Mouse (Mus musculus) heart, embryonic 10.5 days (tissue): ENCODE measurements around the gene Gm13277. TPM values are rescaled to one million over a fixed set of nuclear protein-coding genes. Genes with fewer than 3 reads are reported as not detected.
"Not testable (repeated sequence)": the region's sequence is repeated elsewhere in the genome, so short reads cannot be mapped to it uniquely, and the experiment has no call there.

Experiments used
- DNase-seq: peaks from one replicate; pipeline ENCODE4 v3.0.0-alpha.2; 2017; ENCODE audit warnings: low spot score
- H3K27ac ChIP-seq: fragments of 300-500 bp; sonication (generic); 2 replicates; pipeline ENCODE4 v1.5.1; 2016; ENCODE audit warnings: mild to moderate bottlenecking
- H3K27me3 ChIP-seq: fragments of 300-500 bp; sonication (generic); 2 replicates; pipeline ENCODE4 v1.6.1; 2016; ENCODE audit warnings: mild to moderate bottlenecking; ENCODE audit not compliant: poor library complexity, insufficient read depth, severe bottlenecking
- H3K36me3 ChIP-seq: fragments of 300-500 bp; sonication (generic); 2 replicates; pipeline ENCODE4 v1.6.1; 2016; ENCODE audit warnings: mild to moderate bottlenecking, moderate library complexity
- H3K4me1 ChIP-seq: fragments of 300-500 bp; sonication (generic); 2 replicates; pipeline ENCODE4 v1.6.1; 2016; ENCODE audit warnings: mild to moderate bottlenecking
- H3K4me3 ChIP-seq: fragments of 300-500 bp; sonication (generic); 2 replicates; pipeline ENCODE4 v1.5.1; 2016; ENCODE audit warnings: mild to moderate bottlenecking, moderate library complexity
- H3K9me3 ChIP-seq: fragments of 300-500 bp; sonication (generic); 2 replicates; pipeline ENCODE4 v1.6.1; 2016; ENCODE audit warnings: mild to moderate bottlenecking, moderate library complexity
- WGBS: fragments of 180-500 bp; shearing (Covaris S2); methylation state at CpG from one replicate; pipeline ENCODE4 v1.1.7; 2016; 5-methylcytosine and 5-hydroxymethylcytosine counted together
- polyA plus RNA-seq: library from polyadenylated mRNA; unstranded; fragments of >200 nt; fragmentation: Nextera tagmentation; extraction: Ambion mirVana; gene quantifications from 2 replicates; pipeline ENCODE4 v1.2.1, GENCODE M21; 2016

Gm13277 gene
- polyA plus RNA-seq, 1 experiment from 2014 or later = not detected

GRCm38 (mm10) chr4:88802954-88803353 lies 14.5 kb downstream of the Gm13277 start, which contains the start of gene Gm13287:
Gm13287 (plus strand) TSS chr4:88803254.
- not testable (repeated sequence) for H3K4me1 ChIP-seq
- WGBS = no CpG with 5 or more reads among the region's 29 CpGs

GRCm38 (mm10) chr4:88805231-88805630 lies 16.8 kb downstream of the Gm13277 start, which contains the start of gene Gm13288:
Gm13288 (plus strand) TSS chr4:88805531.
- H3K27me3 ChIP-seq, H3K27ac ChIP-seq, H3K4me1 ChIP-seq, H3K9me3 ChIP-seq, DNase-seq, H3K36me3 ChIP-seq: not testable (repeated sequence)
- no CpG with 5 or more reads among the region's 8 CpGs for WGBS
- peak within 1 kb of the TSS; percentile 33; the same call in 1 of the 2 replicates for H3K4me3 ChIP-seq

More at GRCm38 (mm10) chr4:88802954-88803353, 14.5 kb downstream of the Gm13277 start, which contains the start of gene Gm13287:
- not testable (repeated sequence) for H3K36me3 ChIP-seq, H3K27ac ChIP-seq, H3K4me3 ChIP-seq, H3K27me3 ChIP-seq, H3K9me3 ChIP-seq, DNase-seq

GRCm38 (mm10) chr4:88805761-88806160 lies 17.3 kb downstream of the Gm13277 start:
- 0% methylated on average over 17 of the region's 34 CpGs for WGBS
- not testable (repeated sequence) for H3K36me3 ChIP-seq, H3K27ac ChIP-seq, H3K27me3 ChIP-seq, DNase-seq, H3K9me3 ChIP-seq, H3K4me1 ChIP-seq
- H3K4me3 ChIP-seq = peak overlapping the region; percentile 33; the same call in 1 of the 2 replicates

DNA sequence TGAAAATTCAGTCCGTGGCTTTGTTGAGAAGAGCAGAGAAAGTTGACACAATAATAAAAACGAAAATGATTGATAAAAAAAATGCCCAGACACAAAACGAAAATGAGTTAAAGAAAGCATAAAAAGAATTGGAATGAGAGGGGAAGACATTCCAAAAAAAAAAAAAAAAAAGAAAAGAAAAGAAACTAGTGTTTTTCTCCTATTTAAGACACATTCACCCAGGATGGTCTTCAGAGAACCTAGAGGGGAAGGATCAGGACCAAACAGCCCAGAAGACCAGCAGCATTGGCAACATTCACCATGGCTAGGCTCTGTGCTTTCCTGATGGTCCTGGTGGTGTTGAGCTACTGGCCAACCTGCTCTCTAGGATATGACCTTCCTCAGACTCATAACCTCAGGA lies 27.5 kb downstream of the Gm13277 start, which contains the start of gene Ifna7:
TSS of gene Ifna7 (plus strand) at position 301 of the 400 bp plus-strand sequence.
- H3K27me3 ChIP-seq = no peaks in the 10 kb centered on the region
- H3K36me3 ChIP-seq = no peaks in the 10 kb centered on the region
- no peaks in the 10 kb centered on the region for H3K9me3 ChIP-seq
- no peaks in the 10 kb centered on the region for H3K4me1 ChIP-seq
- 58% methylated on average over 3 of the region's 3 CpGs for WGBS
- H3K4me3 ChIP-seq = no peak within 1 kb of the TSS
- H3K27ac ChIP-seq = no peak within 1 kb of the TSS
- DNase-seq = no peak

DNA sequence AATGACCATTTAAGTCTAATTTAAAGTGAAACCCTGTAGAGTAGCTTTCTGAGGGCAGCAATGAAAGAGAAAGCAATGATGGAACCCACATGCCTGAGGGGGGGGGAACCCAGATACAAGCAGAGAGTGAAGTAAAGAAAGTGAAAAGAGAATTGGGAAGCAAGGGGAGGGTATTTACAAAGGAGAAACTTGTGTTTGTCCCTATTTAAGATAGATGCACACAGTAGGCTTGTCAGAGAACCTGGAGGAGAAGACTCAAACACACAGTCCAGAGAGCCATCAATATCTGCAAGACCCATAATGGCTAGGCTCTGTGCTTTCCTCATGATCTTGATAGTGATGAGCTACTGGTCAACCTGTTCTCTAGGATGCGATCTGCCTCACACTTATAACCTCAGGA lies 31.2 kb downstream of the Gm13277 start, which contains the start of gene Ifna11:
TSS of gene Ifna11 (plus strand) at position 301 of the 400 bp plus-strand sequence.
- Histone ChIP-seq H3K27me3 (no peaks in the 10 kb centered on the region), H3K27ac (no peak within 1 kb of the TSS), H3K4me1 (no peaks in the 10 kb centered on the region), H3K36me3 (no peaks in the 10 kb centered on the region), H3K4me3 (no peak within 1 kb of the TSS), H3K9me3 (no peaks in the 10 kb centered on the region)
- no peak for DNase-seq
- 64% methylated on average over 1 of the region's 1 CpGs for WGBS

DNA sequence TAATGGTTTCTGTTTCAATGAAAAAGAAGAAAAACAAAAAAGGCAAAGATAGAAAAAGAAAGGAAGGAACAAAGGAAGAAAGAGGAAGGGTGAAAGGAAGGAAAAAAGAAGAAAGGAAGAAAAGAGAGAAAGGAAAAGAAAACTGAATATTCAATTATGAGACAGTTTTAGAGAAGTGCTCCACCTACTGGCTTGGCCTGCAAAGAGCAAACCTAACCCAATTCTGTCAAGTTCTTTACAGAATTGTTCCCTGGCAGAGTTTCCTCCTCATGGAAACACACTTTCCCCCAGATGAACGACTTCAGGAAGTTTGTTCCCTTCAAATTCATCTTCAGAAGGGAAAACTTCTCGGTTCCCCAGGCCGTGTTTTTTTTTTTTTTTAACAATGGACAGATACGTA lies 34.6 kb downstream of the Gm13277 start:
- no peak overlapping the region for H3K27ac ChIP-seq
- H3K4me1 ChIP-seq = no peaks in the 10 kb centered on the region
- H3K36me3 ChIP-seq = no peaks in the 10 kb centered on the region
- WGBS = 26% methylated on average over 4 of the region's 4 CpGs
- no peak for DNase-seq
- H3K27me3 ChIP-seq = no peaks in the 10 kb centered on the region
- H3K4me3 ChIP-seq = no peak overlapping the region
- no peaks in the 10 kb centered on the region for H3K9me3 ChIP-seq

DNA sequence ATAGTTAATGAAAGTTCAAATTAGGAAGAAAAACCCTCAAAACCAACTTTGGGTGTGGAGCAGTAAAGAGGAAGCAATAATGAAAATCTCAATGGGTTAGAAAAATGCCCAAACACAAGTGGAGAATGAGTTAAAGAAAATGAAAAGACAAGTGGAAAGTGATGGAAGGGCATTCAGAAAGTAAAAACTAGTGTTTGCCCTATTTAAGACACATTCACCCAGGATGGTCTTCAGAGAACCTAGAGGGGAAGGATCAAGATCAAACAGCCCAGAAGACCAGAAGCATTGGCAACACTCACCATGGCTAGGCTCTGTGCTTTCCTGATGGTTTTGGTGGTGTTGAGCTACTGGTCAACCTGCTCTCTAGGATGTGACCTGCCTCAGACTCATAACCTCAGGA lies 38.7 kb downstream of the Gm13277 start, which contains the start of gene Ifna6:
TSS of gene Ifna6 (plus strand) at position 301 of the 400 bp plus-strand sequence.
- H3K36me3 ChIP-seq, H3K27ac ChIP-seq, DNase-seq, H3K4me1 ChIP-seq, H3K27me3 ChIP-seq, H3K9me3 ChIP-seq, H3K4me3 ChIP-seq: not testable (repeated sequence)

- Histone ChIP-seq H3K27ac (no peak overlapping the region), H3K4me3 (no peak overlapping the region), H3K36me3 (no peaks in the 10 kb centered on the region), H3K9me3 (no peaks in the 10 kb centered on the region), H3K4me1 (no peaks in the 10 kb centered on the region), H3K27me3 (no peaks in the 10 kb centered on the region)
- 15% methylated on average over 4 of the region's 4 CpGs for WGBS
- no peak for DNase-seq
These were observed 42.1 kb downstream of the Gm13277 start for GRCm38 (mm10) chr4:88830523-88830922.

DNA sequence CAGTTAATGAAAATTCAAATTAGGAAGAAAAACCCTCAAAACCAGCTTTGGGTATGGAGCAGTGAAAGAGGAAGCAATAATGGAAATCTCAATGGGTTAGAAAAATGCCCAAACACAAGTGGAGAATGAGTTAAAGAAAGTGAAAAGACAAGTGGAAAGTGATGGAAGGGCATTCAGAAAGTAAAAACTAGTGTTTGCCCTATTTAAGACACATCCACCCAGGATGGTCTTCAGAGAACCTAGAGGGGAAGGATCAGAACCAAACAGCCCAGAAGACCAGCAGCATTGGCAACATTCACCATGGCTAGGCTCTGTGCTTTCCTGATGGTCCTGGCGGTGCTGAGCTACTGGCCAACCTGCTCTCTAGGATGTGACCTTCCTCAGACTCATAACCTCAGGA lies 46.8 kb downstream of the Gm13277 start, which contains the start of gene Ifna5:
TSS of gene Ifna5 (plus strand) at position 301 of the 400 bp plus-strand sequence.
- not testable (repeated sequence) for DNase-seq, H3K36me3 ChIP-seq, H3K27me3 ChIP-seq, H3K27ac ChIP-seq, H3K4me1 ChIP-seq, H3K9me3 ChIP-seq, H3K4me3 ChIP-seq
- WGBS = 81% methylated on average over 1 of the region's 1 CpGs

Other genes starting within 250 kb of the Gm13277 start
- not detected in 2 replicates for gene Ifna15, start 230.4 kb upstream of the Gm13277 start, polyA plus RNA-seq
- not detected in 2 replicates for gene Ifna14, start 216.8 kb upstream of the Gm13277 start, polyA plus RNA-seq
- not detected in 2 replicates for gene Ifna9, start 196.2 kb upstream of the Gm13277 start, polyA plus RNA-seq
- not detected in 2 replicates for gene Ifna12, start 185.3 kb upstream of the Gm13277 start, polyA plus RNA-seq
- gene C87499, start 154.2 kb upstream of the Gm13277 start, polyA plus RNA-seq = not detected in 2 replicates
- gene Ifna13, start 144.2 kb upstream of the Gm13277 start, polyA plus RNA-seq = not detected in 2 replicates
- not detected in 2 replicates for gene Ifna16, start 111.7 kb upstream of the Gm13277 start, polyA plus RNA-seq
- gene Ifna2, start 104.7 kb upstream of the Gm13277 start, polyA plus RNA-seq = not detected in 2 replicates
- gene Ifnab, start 97.3 kb upstream of the Gm13277 start, polyA plus RNA-seq = not detected in 2 replicates
- gene Gm26566, start 66.8 kb upstream of the Gm13277 start, polyA plus RNA-seq = 1.1 and 1.2 TPM in 2 replicates
- 83.9 and 88.7 TPM in 2 replicates for gene Klhl9, start 66.2 kb upstream of the Gm13277 start, polyA plus RNA-seq
- gene Gm13271, start 33.8 kb upstream of the Gm13277 start, polyA plus RNA-seq = 0.30 TPM in 1 of 2 replicates, not detected in the other
- 0.28 and 0.36 TPM in 2 replicates for gene Gm13283, start 28.5 kb upstream of the Gm13277 start, polyA plus RNA-seq
- not detected in 2 replicates for gene Gm13290, start 14.8 kb upstream of the Gm13277 start, polyA plus RNA-seq
- not detected in 2 replicates for gene Gm13289, start 11.7 kb upstream of the Gm13277 start, polyA plus RNA-seq
- gene Gm13272, start 8.8 kb upstream of the Gm13277 start, polyA plus RNA-seq = not detected in 2 replicates
- 0.21 TPM in 1 of 2 replicates, not detected in the other for gene Ifnz, start 6.5 kb upstream of the Gm13277 start, polyA plus RNA-seq
- gene Gm13276, start 2.9 kb upstream of the Gm13277 start, polyA plus RNA-seq = not detected in 2 replicates
- gene Gm13278, start 2.9 kb downstream of the Gm13277 start, polyA plus RNA-seq = not detected in 2 replicates
- not detected in 2 replicates for gene Gm13275, start 5.9 kb downstream of the Gm13277 start, polyA plus RNA-seq
- not detected in 2 replicates for gene Gm13279, start 8.8 kb downstream of the Gm13277 start, polyA plus RNA-seq
- 0.34 and 0.79 TPM in 2 replicates for gene Gm13285, start 11.0 kb downstream of the Gm13277 start, polyA plus RNA-seq
- not detected in 2 replicates for gene Gm13287, start 14.6 kb downstream of the Gm13277 start, polyA plus RNA-seq
- gene Gm13288, start 16.9 kb downstream of the Gm13277 start, polyA plus RNA-seq = not detected in 2 replicates
- gene Ifna7, start 27.6 kb downstream of the Gm13277 start, polyA plus RNA-seq = not detected in 2 replicates
- gene Ifna11, start 31.3 kb downstream of the Gm13277 start, polyA plus RNA-seq = not detected in 2 replicates
- not detected in 2 replicates for gene Ifna6, start 38.8 kb downstream of the Gm13277 start, polyA plus RNA-seq
- not detected in 2 replicates for gene Ifna5, start 46.9 kb downstream of the Gm13277 start, polyA plus RNA-seq
- gene Ifna4, start 53.2 kb downstream of the Gm13277 start, polyA plus RNA-seq = not detected in 2 replicates
- gene Ifna1, start 61.5 kb downstream of the Gm13277 start, polyA plus RNA-seq = not detected in 2 replicates
- not detected in 2 replicates for gene Ifne, start 91.6 kb downstream of the Gm13277 start, polyA plus RNA-seq